18 mouse cellular contexts compared by ENCODE assay signal in the genomic region with DNA sequence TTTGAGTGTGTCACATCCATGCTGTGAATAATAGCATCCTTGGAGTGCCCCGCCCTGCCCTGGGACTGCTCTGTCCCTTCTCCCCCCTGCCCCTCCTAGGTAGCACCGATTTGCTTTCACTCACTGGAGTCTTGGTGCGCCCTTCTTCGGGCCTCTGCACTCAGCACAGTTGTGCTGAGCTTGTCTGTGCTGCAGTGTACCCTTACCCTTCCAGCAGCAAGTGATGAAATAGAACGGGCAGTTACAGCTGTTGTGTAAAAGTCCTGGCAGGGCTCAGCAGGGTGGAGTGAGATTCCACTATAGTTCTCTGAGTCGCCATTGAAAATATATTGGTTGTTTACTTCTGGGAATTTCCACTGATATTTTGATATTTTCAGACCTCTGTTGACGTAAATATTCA. TPM values are rescaled to one million over a fixed set of nuclear protein-coding genes. Genes with fewer than 3 reads are reported as not detected.
DNase-seq lines count a peak whose midpoint lies in the region; ATAC-seq and TF ChIP-seq lines count a peak whose summit lies in the region.
"Had no signal": no experiment of that assay in that cellular context is flagged by ENCODE, and none has a peak within 500 bp of the region (broad histone marks: within the 10 kb centered on the region; RNA-seq: fewer than 3 reads in every experiment).

No protein-coding gene starts in this region.

- no peaks in the 10 kb centered on the region for H3K9me3 ChIP-seq in heart, embryonic 10.5 days
- H3K9me3 ChIP-seq in lung, postnatal 0 days (ENCODE audit: low read length): no peaks in the 10 kb centered on the region
- H3K9me3 ChIP-seq in forebrain, embryonic 15.5 days: no peaks in the 10 kb centered on the region
- H3K9me3 ChIP-seq: embryonic facial prominence, embryonic 13.5 days; heart, embryonic 15.5 days; hindbrain, embryonic 15.5 days had no signal

- H3K9ac ChIP-seq in heart, adult 2 months (ENCODE audit: low read depth, low read length): no peak overlapping the region
- no peak overlapping the region for H3K9ac ChIP-seq in lung, postnatal 0 days (replicated peaks; ENCODE audit: low read depth)
- H3K9ac ChIP-seq in forebrain, embryonic 15.5 days (replicated peaks): no peak overlapping the region
- H3K9ac ChIP-seq: embryonic facial prominence, embryonic 13.5 days; heart, embryonic 15.5 days; hindbrain, embryonic 15.5 days had no signal

- no peak for TF ChIP-seq CTCF in heart, adult 2 months (IDR thresholded peaks at IDR 0.05)
- TF ChIP-seq CTCF in lung, postnatal 0 days (IDR thresholded peaks at IDR 0.05): no peak

- H3K79me2 ChIP-seq in heart, adult 2 months (replicated peaks; ENCODE audit: control insufficient read depth, insufficient read depth, low read length): peaks cover 8% of the 10 kb centered on the region
- H3K79me2 ChIP-seq in macrophage (ENCODE audit: inconsistent target): peaks cover 86% of the 10 kb centered on the region

- peaks cover 35% of the 10 kb centered on the region for H3K4me1 ChIP-seq in heart, adult 2 months (ENCODE audit: control insufficient read depth, insufficient read depth, low read length)
- H3K4me1 ChIP-seq in heart, embryonic 10.5 days: peaks cover 37% of the 10 kb centered on the region
- H3K4me1 ChIP-seq in lung, postnatal 0 days (ENCODE audit: insufficient read depth, low read depth, low read length): peaks cover 41% of the 10 kb centered on the region
- H3K4me1 ChIP-seq in brown adipose tissue, adult 24 weeks (ENCODE audit: control insufficient read depth, insufficient read depth, insufficient read length, low read length): peaks cover 24% of the 10 kb centered on the region
- H3K4me1 ChIP-seq in forebrain, embryonic 15.5 days: peaks cover 53% of the 10 kb centered on the region

- 53% methylated on average over 7 of the region's 7 CpGs for WGBS in heart, adult 2 months
- WGBS in heart, embryonic 10.5 days: 89% methylated on average over 7 of the region's 7 CpGs
- 65% methylated on average over 7 of the region's 7 CpGs for WGBS in lung, postnatal 0 days
- WGBS in macrophage (ENCODE audit: missing documents): 64% methylated on average over 7 of the region's 7 CpGs
- WGBS in forebrain, embryonic 15.5 days: 83% methylated on average over 7 of the region's 7 CpGs

- no peak for TF ChIP-seq POLR2A in heart, adult 2 months (IDR thresholded peaks at IDR 0.05; ENCODE audit: insufficient read depth, low read depth, low read length)

- no peak for ATAC-seq in lung, postnatal 0 days
- no peak for ATAC-seq in forebrain, embryonic 15.5 days (replicated peaks)
- ATAC-seq: CD4-positive, CD25-positive, alpha-beta regulatory T cell, adult 4 months had no signal

- H3K27me3 ChIP-seq in heart, adult 2 months (ENCODE audit: control insufficient read depth, insufficient read depth, low read length): no peaks in the 10 kb centered on the region
- H3K27me3 ChIP-seq in heart, embryonic 10.5 days (ENCODE audit: insufficient read depth, poor library complexity, severe bottlenecking): no peaks in the 10 kb centered on the region
- H3K27me3 ChIP-seq in lung, postnatal 0 days (replicated peaks; ENCODE audit: insufficient read depth, low read length): no peaks in the 10 kb centered on the region
- H3K27me3 ChIP-seq in forebrain, embryonic 15.5 days: no peaks in the 10 kb centered on the region
- H3K27me3 ChIP-seq: embryonic facial prominence, embryonic 13.5 days; heart, embryonic 15.5 days; hindbrain, embryonic 15.5 days had no signal

- intact Hi-C loops in heart, adult 2 months (cut with DNase I): loop anchor here (5.0 kb wide), 4 partner anchors 109 to 251 kb away; a partner anchor contains a TSS

- H3K4me3 ChIP-seq in heart, adult 2 months: no peak overlapping the region
- no peak overlapping the region for H3K4me3 ChIP-seq in heart, embryonic 10.5 days
- no peak overlapping the region for H3K4me3 ChIP-seq in lung, postnatal 0 days (ENCODE audit: low read depth, low read length)
- no peak overlapping the region for H3K4me3 ChIP-seq in brown adipose tissue, adult 24 weeks (ENCODE audit: insufficient read depth, low read depth, low read length)
- H3K4me3 ChIP-seq in macrophage (ENCODE audit: inconsistent target): no peak overlapping the region
- no peak overlapping the region for H3K4me3 ChIP-seq in forebrain, embryonic 15.5 days
- H3K4me3 ChIP-seq: embryonic facial prominence, embryonic 13.5 days; heart, embryonic 15.5 days; hindbrain, embryonic 15.5 days had no signal

- peaks cover 9% of the 10 kb centered on the region; the same call in 1 of the 2 replicates for H3K36me3 ChIP-seq in heart, adult 2 months (ENCODE audit: control insufficient read depth, insufficient read depth, low read length)
- H3K36me3 ChIP-seq in heart, embryonic 10.5 days: peaks cover 8% of the 10 kb centered on the region
- H3K36me3 ChIP-seq in lung, postnatal 0 days (ENCODE audit: insufficient read depth, low read length): no peaks in the 10 kb centered on the region
- H3K36me3 ChIP-seq in macrophage (ENCODE audit: inconsistent target): 0 out of 2 replicates have a peak, but pooled peaks cover 2% of the 10 kb centered on the region
- no peaks in the 10 kb centered on the region for H3K36me3 ChIP-seq in forebrain, embryonic 15.5 days
- H3K36me3 ChIP-seq: heart, embryonic 15.5 days; hindbrain, embryonic 15.5 days had no signal

- peak overlapping the region; percentile 54 for H3K27ac ChIP-seq in heart, adult 2 months
- H3K27ac ChIP-seq in heart, embryonic 10.5 days: no peak overlapping the region
- peak overlapping the region; percentile 69 for H3K27ac ChIP-seq in lung, postnatal 0 days (ENCODE audit: low read length)
- H3K27ac ChIP-seq in brown adipose tissue, adult 24 weeks (replicated peaks; ENCODE audit: low read depth, low read length): 0 out of 2 replicates have a peak overlapping the region, but pooled peaks have one; percentile 38
- 0 out of 2 replicates have a peak overlapping the region, but pooled peaks have one; percentile 25 for H3K27ac ChIP-seq in macrophage
- no peak overlapping the region for H3K27ac ChIP-seq in forebrain, embryonic 15.5 days (replicated peaks)
- H3K27ac ChIP-seq: embryonic facial prominence, embryonic 13.5 days; heart, embryonic 15.5 days; hindbrain, embryonic 15.5 days had no signal

- DNase-seq in heart, adult 2 months: peak; percentile 42
- no peak for DNase-seq in heart, embryonic 10.5 days (ENCODE audit: low spot score)
- peak; percentile 77 for DNase-seq in lung, postnatal 0 days (ENCODE audit: low spot score)
- DNase-seq in lung, postnatal 14 days: no peak
- DNase-seq: cerebellum, adult 11-12 months; kidney, adult 11 months; kidney, postnatal 14 days; lung, adult 2 months; thymus, postnatal 14 days had no signal

- no peak overlapping the region for H3K4me2 ChIP-seq in lung, postnatal 0 days (replicated peaks; ENCODE audit: low read depth, low read length)
- H3K4me2 ChIP-seq in forebrain, embryonic 15.5 days (replicated peaks): no peak overlapping the region
- H3K4me2 ChIP-seq: embryonic facial prominence, embryonic 13.5 days; heart, embryonic 15.5 days; hindbrain, embryonic 15.5 days had no signal

- TF ChIP-seq EP300 in heart, adult 2 months (IDR thresholded peaks at IDR 0.05; ENCODE audit: insufficient read depth, low read depth, low read length): no peak
- TF ChIP-seq EP300 in lung, postnatal 0 days (IDR thresholded peaks at IDR 0.05): 0 out of 2 replicates have a peak, but pooled peaks have one; percentile 8

RNA-seq across cellular contexts. Expression of a gene that starts 4.0 kb away (rescaled TPM):
- 10 to 100 TPM; 74.6 to 80.9 TPM for total RNA-seq in heart, adult 2 months (2021)
- polyA plus RNA-seq in heart, adult 2 months (2012; rRNA removed): 53.5 and 69.7 TPM in 2 replicates
- 83.1 and 92.1 TPM in 2 replicates for polyA plus RNA-seq in heart, embryonic 10.5 days (2016; fragmentation: Nextera tagmentation; extraction: Ambion mirVana)
- 59.8 and 65.6 TPM in 2 replicates for polyA plus RNA-seq in lung, postnatal 0 days (2015; fragmentation: Nextera tagmentation; extraction: Ambion mirVana)
- 23.3 and 26.1 TPM in 2 replicates for polyA plus RNA-seq in brown adipose tissue, adult 24 weeks (2012; ENCODE audit: insufficient read depth, insufficient read length, missing spikeins)
- 10 to 100 TPM; 13.3 to 60.1 (median 28.2) TPM for total RNA-seq in macrophage (2018; cell fraction: chromatin; rRNA removed)
- 10 to 100 TPM; 48.6 to 67.4 (median 55.4) TPM for total RNA-seq in macrophage (2018; cell fraction: cytosol; rRNA removed)
- total RNA-seq in macrophage (2018; cell fraction: nucleus; rRNA removed): 10 to 100 TPM; 19.4 to 46.6 (median 31.1) TPM
- 50.6 to 63.6 TPM (median 52.1 TPM) in 3 replicates for polyA plus RNA-seq in macrophage (2018)
- 108 and 117 TPM in 2 replicates for polyA plus RNA-seq in forebrain, embryonic 15.5 days (2015; fragmentation: Nextera tagmentation; extraction: Ambion mirVana)

RNA-seq across cellular contexts. Expression of a gene that starts 20.0 kb away (rescaled TPM):
- 10 to 100 TPM; 15.5 to 15.8 TPM for total RNA-seq in heart, adult 2 months (2021)
- polyA plus RNA-seq in heart, adult 2 months (2012; rRNA removed): not detected in 2 replicates
- 2.1 and 2.7 TPM in 2 replicates for polyA plus RNA-seq in heart, embryonic 10.5 days (2016; fragmentation: Nextera tagmentation; extraction: Ambion mirVana)
- 4.9 and 6.4 TPM in 2 replicates for polyA plus RNA-seq in lung, postnatal 0 days (2015; fragmentation: Nextera tagmentation; extraction: Ambion mirVana)
- polyA plus RNA-seq in brown adipose tissue, adult 24 weeks (2012; ENCODE audit: insufficient read depth, insufficient read length, missing spikeins): 16.0 and 45.5 TPM in 2 replicates
- total RNA-seq in macrophage (2018; cell fraction: chromatin; rRNA removed): 1 to 10 TPM in 4 of 26 experiments, not detected in 22; 1.9 to 4.9 (median 3.6) TPM
- 1 to 10 TPM in 18 of 26 experiments, under 1 TPM in 7, not detected in 1; 0.52 to 5.6 (median 1.6) TPM for total RNA-seq in macrophage (2018; cell fraction: cytosol; rRNA removed)
- 1 to 10 TPM in 1 of 26 experiments, not detected in 25; 1.9 TPM for total RNA-seq in macrophage (2018; cell fraction: nucleus; rRNA removed)
- 3.3 TPM in 1 of 3 replicates, not detected in the others for polyA plus RNA-seq in macrophage (2018)
- 4.2 and 8.6 TPM in 2 replicates for polyA plus RNA-seq in forebrain, embryonic 15.5 days (2015; fragmentation: Nextera tagmentation; extraction: Ambion mirVana)
- total RNA-seq: common myeloid progenitor, adult 5-6 weeks had no signal
- polyA plus RNA-seq: lung, adult 2 months; small intestine, adult 2 months had no signal

RNA-seq across cellular contexts. Expression of a gene that starts 20.1 kb away (rescaled TPM):
- 10 to 100 TPM; 66.4 to 67.8 TPM for total RNA-seq in heart, adult 2 months (2021)
- polyA plus RNA-seq in heart, adult 2 months (2012; rRNA removed): 122 and 167 TPM in 2 replicates
- 235 and 306 TPM in 2 replicates for polyA plus RNA-seq in heart, embryonic 10.5 days (2016; fragmentation: Nextera tagmentation; extraction: Ambion mirVana)
- 185 and 209 TPM in 2 replicates for polyA plus RNA-seq in lung, postnatal 0 days (2015; fragmentation: Nextera tagmentation; extraction: Ambion mirVana)
- 58.1 and 84.9 TPM in 2 replicates for polyA plus RNA-seq in brown adipose tissue, adult 24 weeks (2012; ENCODE audit: insufficient read depth, insufficient read length, missing spikeins)
- total RNA-seq in macrophage (2018; cell fraction: chromatin; rRNA removed): 10 to 100 TPM; 15.5 to 97.1 (median 46.4) TPM
- total RNA-seq in macrophage (2018; cell fraction: cytosol; rRNA removed): 100 to 1,000 TPM in 20 of 26 experiments, 10 to 100 TPM in 6; 75.8 to 152 (median 114) TPM
- total RNA-seq in macrophage (2018; cell fraction: nucleus; rRNA removed): 10 to 100 TPM; 22.7 to 95.5 (median 55.7) TPM
- polyA plus RNA-seq in macrophage (2018): 105 to 245 TPM (median 141 TPM) in 3 replicates
- 318 and 322 TPM in 2 replicates for polyA plus RNA-seq in forebrain, embryonic 15.5 days (2015; fragmentation: Nextera tagmentation; extraction: Ambion mirVana)

RNA-seq across cellular contexts. Expression of a gene that starts 44.5 kb away (rescaled TPM):
- 100 to 1,000 TPM; 131 to 132 TPM for total RNA-seq in heart, adult 2 months (2021)
- 119 and 168 TPM in 2 replicates for polyA plus RNA-seq in heart, adult 2 months (2012; rRNA removed)
- 94.9 and 97.0 TPM in 2 replicates for polyA plus RNA-seq in heart, embryonic 10.5 days (2016; fragmentation: Nextera tagmentation; extraction: Ambion mirVana)
- polyA plus RNA-seq in lung, postnatal 0 days (2015; fragmentation: Nextera tagmentation; extraction: Ambion mirVana): 189 and 207 TPM in 2 replicates
- polyA plus RNA-seq in brown adipose tissue, adult 24 weeks (2012; ENCODE audit: insufficient read depth, insufficient read length, missing spikeins): 88.8 and 92.4 TPM in 2 replicates
- 10 to 100 TPM; 20.2 to 99.8 (median 58.3) TPM for total RNA-seq in macrophage (2018; cell fraction: chromatin; rRNA removed)
- total RNA-seq in macrophage (2018; cell fraction: cytosol; rRNA removed): 100 to 1,000 TPM in 13 of 26 experiments, 10 to 100 TPM in 13; 77.7 to 133 (median 99.5) TPM
- 100 to 1,000 TPM in 8 of 26 experiments, 10 to 100 TPM in 18; 51.1 to 150 (median 89.2) TPM for total RNA-seq in macrophage (2018; cell fraction: nucleus; rRNA removed)
- 99.5 to 103 TPM (median 102 TPM) in 3 replicates for polyA plus RNA-seq in macrophage (2018)
- 67.5 and 71.0 TPM in 2 replicates for polyA plus RNA-seq in forebrain, embryonic 15.5 days (2015; fragmentation: Nextera tagmentation; extraction: Ambion mirVana)

Comparison
In these comparisons a context has a peak if more than half of its experiments do, and no peak if none do; other contexts are left out.
1. DNase-seq: peak in heart, adult 2 months (2 of 2) and lung, postnatal 0 days (single experiment); none in heart, embryonic 10.5 days (single experiment) and lung, postnatal 14 days (single experiment).
2. H3K27ac ChIP-seq: peak in heart, adult 2 months (single experiment), lung, postnatal 0 days (single experiment), brown adipose tissue, adult 24 weeks (single experiment) and macrophage (single experiment); none in heart, embryonic 10.5 days (single experiment) and forebrain, embryonic 15.5 days (single experiment).